Mouse (Mus musculus): ENCODE results near the gene Pdp2. TPM values are rescaled to one million over a fixed set of nuclear protein-coding genes. Genes with fewer than 3 reads are reported as not detected.

The Pdp2 gene
- total RNA-seq, 1 experiment, result 13.5 TPM

GRCm38 (mm10) chr8:104584522-104584921, 6.7 kb upstream of the Pdp2 start:
- no peak for DNase-seq (ENCODE audit: low read depth, low spot score)
- Histone ChIP-seq H3K4me1 (ENCODE audit: control insufficient read depth in 2 of 2, insufficient read depth in 2 of 2, low read length in 2 of 2, poor library complexity in 1 of 2) (no peaks in the 10 kb centered on the region), H3K4me3 (ENCODE audit: insufficient read depth in 1 of 2, low read depth in 1 of 2, low read length in 2 of 2, poor library complexity in 1 of 2, severe bottlenecking in 1 of 2) (no peak overlapping the region), H3K27ac (ENCODE audit: insufficient read depth, low read depth, low read length, poor library complexity, severe bottlenecking) (no peak overlapping the region), H3K36me3 (ENCODE audit: control insufficient read depth, insufficient read depth, low read length, poor library complexity, severe bottlenecking) (no peaks in the 10 kb centered on the region), H3K9me3 (ENCODE audit: control insufficient read depth, insufficient read depth, low read depth, low read length) (no peaks in the 10 kb centered on the region), H3K9ac (ENCODE audit: insufficient read depth, low read depth, low read length, poor library complexity, severe bottlenecking) (no peak overlapping the region)
- no peak for TF ChIP-seq ZNF384 (IDR thresholded peaks at IDR 0.05; ENCODE audit: low read depth, low read length)
- no peak for TF ChIP-seq ZC3H11A (IDR thresholded peaks at IDR 0.05; ENCODE audit: borderline replicate concordance, low read depth, low read length)
- TF ChIP-seq MAFK (IDR thresholded peaks at IDR 0.05; ENCODE audit: insufficient read depth, low read depth, low read length), result no peak
- no peak for TF ChIP-seq HCFC1 (IDR thresholded peaks at IDR 0.05; ENCODE audit: borderline replicate concordance, insufficient read depth, low read length)
- TF ChIP-seq CHD2 (IDR thresholded peaks at IDR 0.05; ENCODE audit: low read depth, low read length), result no peak
- in situ Hi-C loops (cut with MboI; ENCODE audit: low sequenced_read_pairs in 2 of 2, unreplicated experiment in 2 of 2), result no loop called here

DNA sequence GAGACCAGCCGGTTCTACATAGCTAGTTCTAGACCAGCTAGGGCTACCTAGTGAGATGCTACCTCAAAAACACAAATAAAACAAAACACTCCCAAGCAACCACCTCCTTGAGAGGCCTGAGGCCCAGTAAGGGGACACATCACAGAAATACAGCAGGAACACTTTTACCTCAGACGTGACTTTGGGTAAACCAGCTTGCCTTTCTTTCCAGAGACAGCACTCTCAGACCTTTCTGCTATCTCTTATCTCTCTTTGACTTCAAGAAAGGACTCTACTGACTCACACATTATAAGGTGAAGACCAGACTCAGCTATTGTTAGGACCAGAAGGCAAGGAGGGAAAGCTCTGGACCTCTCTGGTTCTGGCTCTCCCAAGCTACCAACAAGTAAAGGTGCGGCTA, 967 bp upstream of the Pdp2 start:
- Histone ChIP-seq H3K9me3 (ENCODE audit: control insufficient read depth, insufficient read depth, low read depth, low read length) (no peaks in the 10 kb centered on the region), H3K4me1 (ENCODE audit: control insufficient read depth in 2 of 2, insufficient read depth in 2 of 2, low read length in 2 of 2, poor library complexity in 1 of 2) (peaks cover 6 to 8% of the 10 kb centered on the region in 2 experiments; a peak in 3 of 4 replicates), H3K9ac (ENCODE audit: insufficient read depth, low read depth, low read length, poor library complexity, severe bottlenecking) (no peak overlapping the region), H3K4me3 (ENCODE audit: insufficient read depth in 1 of 2, low read depth in 1 of 2, low read length in 2 of 2, poor library complexity in 1 of 2, severe bottlenecking in 1 of 2) (no peak overlapping the region), H3K27ac (ENCODE audit: insufficient read depth, low read depth, low read length, poor library complexity, severe bottlenecking) (no peak overlapping the region), H3K36me3 (ENCODE audit: control insufficient read depth, insufficient read depth, low read length, poor library complexity, severe bottlenecking) (peaks cover 16% of the 10 kb centered on the region)
- in situ Hi-C loops (cut with MboI; ENCODE audit: low sequenced_read_pairs in 2 of 2, unreplicated experiment in 2 of 2), result no loop called here
- DNase-seq (ENCODE audit: low read depth, low spot score), result no peak
- no peak for TF ChIP-seq HCFC1 (IDR thresholded peaks at IDR 0.05; ENCODE audit: borderline replicate concordance, insufficient read depth, low read length)
- TF ChIP-seq ZC3H11A (IDR thresholded peaks at IDR 0.05; ENCODE audit: borderline replicate concordance, low read depth, low read length), result no peak
- no peak for TF ChIP-seq CHD2 (IDR thresholded peaks at IDR 0.05; ENCODE audit: low read depth, low read length)
- no peak for TF ChIP-seq MAFK (IDR thresholded peaks at IDR 0.05; ENCODE audit: insufficient read depth, low read depth, low read length)
- no peak for TF ChIP-seq ZNF384 (IDR thresholded peaks at IDR 0.05; ENCODE audit: low read depth, low read length)

GRCm38 (mm10) chr8:104591856-104592255, 605 bp downstream of the Pdp2 start:
- in situ Hi-C loops (cut with MboI; ENCODE audit: low sequenced_read_pairs in 2 of 2, unreplicated experiment in 2 of 2), result no loop called here
- Histone ChIP-seq H3K27ac (ENCODE audit: insufficient read depth, low read depth, low read length, poor library complexity, severe bottlenecking) (no peak overlapping the region), H3K9me3 (ENCODE audit: control insufficient read depth, insufficient read depth, low read depth, low read length) (no peaks in the 10 kb centered on the region), H3K9ac (ENCODE audit: insufficient read depth, low read depth, low read length, poor library complexity, severe bottlenecking) (peak overlapping the region; percentile 81), H3K4me1 (ENCODE audit: control insufficient read depth in 2 of 2, insufficient read depth in 2 of 2, low read length in 2 of 2, poor library complexity in 1 of 2) (peaks cover 8% of the 10 kb centered on the region in 2 experiments; a peak in 3 of 4 replicates), H3K36me3 (ENCODE audit: control insufficient read depth, insufficient read depth, low read length, poor library complexity, severe bottlenecking) (peaks cover 24% of the 10 kb centered on the region), H3K4me3 (ENCODE audit: insufficient read depth in 1 of 2, low read depth in 1 of 2, low read length in 2 of 2, poor library complexity in 1 of 2, severe bottlenecking in 1 of 2) (peak overlapping the region; percentile 87 to 95)
- TF ChIP-seq CHD2 (IDR thresholded peaks at IDR 0.05; ENCODE audit: low read depth, low read length), result no peak
- TF ChIP-seq ZNF384 (IDR thresholded peaks at IDR 0.05; ENCODE audit: low read depth, low read length), result no peak
- no peak for TF ChIP-seq HCFC1 (IDR thresholded peaks at IDR 0.05; ENCODE audit: borderline replicate concordance, insufficient read depth, low read length)
- no peak for TF ChIP-seq ZC3H11A (IDR thresholded peaks at IDR 0.05; ENCODE audit: borderline replicate concordance, low read depth, low read length)
- no peak for TF ChIP-seq MAFK (IDR thresholded peaks at IDR 0.05; ENCODE audit: insufficient read depth, low read depth, low read length)
- no peak for DNase-seq (ENCODE audit: low read depth, low spot score)

DNA sequence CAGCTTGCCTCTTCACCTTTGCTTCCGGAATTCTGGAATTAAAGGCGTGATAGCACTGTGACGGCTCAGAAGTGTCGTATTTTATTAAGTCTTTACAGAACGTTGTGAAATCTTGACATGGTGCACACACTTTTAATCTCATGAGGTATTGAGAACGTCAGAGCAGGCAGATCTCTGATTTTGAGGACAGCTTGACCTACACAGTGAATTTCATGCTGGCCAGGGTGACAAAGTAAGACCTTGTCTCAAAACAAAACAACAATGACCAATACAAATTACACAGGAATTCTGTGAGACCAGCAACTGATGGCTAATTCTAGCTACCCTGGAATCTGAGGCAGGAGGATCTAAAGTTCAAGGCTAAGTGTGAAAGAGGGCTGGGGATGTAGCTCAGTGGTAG, 1.3 kb downstream of the Pdp2 start:
- TF ChIP-seq HCFC1 (IDR thresholded peaks at IDR 0.05; ENCODE audit: borderline replicate concordance, insufficient read depth, low read length) (no peak), CHD2 (IDR thresholded peaks at IDR 0.05; ENCODE audit: low read depth, low read length) (no peak), ZC3H11A (IDR thresholded peaks at IDR 0.05; ENCODE audit: borderline replicate concordance, low read depth, low read length) (no peak), ZNF384 (IDR thresholded peaks at IDR 0.05; ENCODE audit: low read depth, low read length) (no peak), MAFK (IDR thresholded peaks at IDR 0.05; ENCODE audit: insufficient read depth, low read depth, low read length) (no peak)
- Histone ChIP-seq H3K9ac (ENCODE audit: insufficient read depth, low read depth, low read length, poor library complexity, severe bottlenecking) (no peak overlapping the region), H3K36me3 (ENCODE audit: control insufficient read depth, insufficient read depth, low read length, poor library complexity, severe bottlenecking) (peaks cover 24% of the 10 kb centered on the region), H3K27ac (ENCODE audit: insufficient read depth, low read depth, low read length, poor library complexity, severe bottlenecking) (no peak overlapping the region), H3K9me3 (ENCODE audit: control insufficient read depth, insufficient read depth, low read depth, low read length) (no peaks in the 10 kb centered on the region), H3K4me3 (ENCODE audit: insufficient read depth in 1 of 2, low read depth in 1 of 2, low read length in 2 of 2, poor library complexity in 1 of 2, severe bottlenecking in 1 of 2) (no peak overlapping the region), H3K4me1 (ENCODE audit: control insufficient read depth in 2 of 2, insufficient read depth in 2 of 2, low read length in 2 of 2, poor library complexity in 1 of 2) (peaks cover 8% of the 10 kb centered on the region in 2 experiments; a peak in 3 of 4 replicates)
- in situ Hi-C loops (cut with MboI; ENCODE audit: low sequenced_read_pairs in 2 of 2, unreplicated experiment in 2 of 2), result no loop called here
- no peak for DNase-seq (ENCODE audit: low read depth, low spot score)

All from ES-E14 (cell line).